Mouse (Mus musculus) layer of hippocampus, adult 6 months (tissue): ENCODE data around the gene 4930404N11Rik. TPM values are rescaled to one million over a fixed set of nuclear protein-coding genes. Genes with fewer than 3 reads are reported as not detected.

Experiments used
- long read RNA-seq, 2 experiments: library from polyadenylated mRNA; unstranded; transcript quantifications; one replicate each; pipeline ENCODE4 v2.0.0; 2019 to 2020
- microRNA-seq: library from miRNA; unstranded; fragments of <30 nt; microRNA quantifications from one replicate; pipeline ENCODE4 v1.2.0, GENCODE M21; 2020
- polyA plus RNA-seq: library from polyadenylated mRNA; unstranded; fragments of <200 nt; fragmentation: Nextera tagmentation; gene quantifications from 2 replicates; pipeline ENCODE4 v1.2.3, GENCODE M21; 2021

The 4930404N11Rik gene
- not detected in 2 replicates for polyA plus RNA-seq
- long read RNA-seq, experiment 1, partial matches to known transcripts: 0 of 2 reads
- long read RNA-seq, experiment 1, other reads (novel, unspliced or antisense): 2 of 2 reads
- long read RNA-seq, experiment 2: 0 reads

DNA sequence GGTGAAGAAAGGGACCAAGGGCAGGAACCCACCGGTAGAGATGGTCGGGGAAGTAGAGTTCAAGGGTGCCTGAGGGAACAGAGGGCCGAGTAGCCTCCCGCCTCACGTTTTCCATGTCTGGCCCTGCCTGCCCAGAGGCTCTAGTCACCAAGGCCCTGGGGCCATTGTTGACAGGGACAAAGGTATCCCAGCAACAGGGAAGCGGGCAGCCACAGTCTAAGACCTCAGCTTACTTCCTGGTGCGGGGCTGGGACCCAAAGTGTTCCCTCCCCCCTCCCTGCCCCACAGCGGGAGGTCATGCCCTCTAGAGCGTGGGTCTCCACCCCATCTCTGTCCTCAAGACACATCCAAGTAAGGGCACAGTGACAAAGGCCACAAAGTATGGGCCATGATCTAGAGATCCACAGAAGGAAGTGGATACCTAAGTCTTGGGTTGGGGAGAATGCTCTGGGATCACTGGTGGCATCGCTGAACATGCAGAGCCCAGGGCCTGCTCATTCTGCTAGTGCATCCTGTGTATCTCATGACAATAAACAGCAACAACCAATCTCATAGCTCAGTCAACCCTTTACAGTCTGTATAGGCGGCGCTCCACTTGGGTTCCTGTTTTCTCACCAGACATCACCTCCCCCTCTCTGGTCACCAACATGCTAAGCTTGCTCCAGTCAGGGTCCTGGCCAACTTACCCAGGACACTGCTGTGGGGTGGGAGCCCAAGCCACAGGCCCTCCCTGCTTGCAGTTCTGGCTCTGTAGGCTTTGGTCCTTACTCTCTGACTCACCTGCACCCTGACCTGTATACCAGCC is at the start of gene 4930404N11Rik:
4930404N11Rik (minus strand) TSS at position 145 of the 805 bp plus-strand sequence.

DNA sequence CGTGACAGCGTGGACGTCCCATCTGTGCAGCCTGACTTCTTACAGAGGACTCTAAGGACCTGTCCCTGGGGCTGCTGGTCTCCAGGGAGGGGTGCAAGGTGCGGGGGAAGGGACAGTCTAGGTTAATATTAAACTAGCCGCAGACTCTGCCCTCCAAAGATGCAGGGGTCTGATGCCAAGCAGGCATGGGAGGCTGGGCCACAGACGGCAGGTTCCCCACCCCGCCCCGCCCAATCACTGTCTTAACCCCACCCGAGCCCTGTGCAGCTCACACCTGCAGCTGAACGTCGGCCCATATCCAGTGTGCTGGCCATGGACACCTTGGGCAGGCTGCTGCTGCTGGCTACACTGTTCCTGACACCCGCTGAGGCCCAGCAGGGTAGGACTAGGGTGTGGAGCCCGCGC is 27.2 kb upstream of the 4930404N11Rik start, which contains the start of gene Smim24:
Smim24 (plus strand) TSS at position 271 of the 405 bp plus-strand sequence.

DNA sequence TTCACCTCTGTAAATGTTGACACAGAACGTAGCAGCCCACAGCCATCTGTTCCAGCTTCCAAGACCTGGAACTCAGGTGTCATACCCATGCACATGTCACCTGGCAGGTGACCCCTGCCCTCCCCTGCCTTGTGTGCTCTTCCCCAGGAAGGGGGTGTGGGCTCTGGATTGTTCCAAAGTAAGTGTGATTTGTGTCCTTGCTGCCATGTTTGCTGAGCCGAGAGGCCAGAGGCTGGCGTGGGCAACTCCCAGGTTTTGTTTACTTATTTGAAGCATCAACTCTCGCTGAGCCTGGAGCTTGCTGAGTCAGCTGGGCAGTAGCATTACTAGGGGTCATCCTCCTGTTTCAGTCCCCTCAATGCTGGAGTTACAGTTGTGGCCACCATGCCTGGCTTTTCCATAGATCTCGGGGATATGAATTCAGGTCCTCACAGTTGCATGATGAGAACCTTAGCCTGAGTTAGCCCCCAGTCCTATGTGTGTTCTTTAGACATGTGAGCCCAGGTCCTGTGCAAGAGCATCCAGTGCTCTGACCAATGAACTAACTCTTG is 23.0 kb upstream of the 4930404N11Rik start, which contains the start of gene Gm48552:
Gm48552 (plus strand) TSS at position 501 of the 551 bp plus-strand sequence.

GRCm38 (mm10) chr10:81383802-81384604 is 18.4 kb upstream of the 4930404N11Rik start, which contains the start of the genes Dohh and Gm48551:
TSS of gene Dohh (plus strand) at chr10:81384428.
TSS of gene Gm48551 (plus strand) at chr10:81384466.

GRCm38 (mm10) chr10:81377793-81378552 is 12.4 kb upstream of the 4930404N11Rik start, which contains the start of gene Fzr1:
TSS of gene Fzr1 (minus strand) at chr10:81378516.

DNA sequence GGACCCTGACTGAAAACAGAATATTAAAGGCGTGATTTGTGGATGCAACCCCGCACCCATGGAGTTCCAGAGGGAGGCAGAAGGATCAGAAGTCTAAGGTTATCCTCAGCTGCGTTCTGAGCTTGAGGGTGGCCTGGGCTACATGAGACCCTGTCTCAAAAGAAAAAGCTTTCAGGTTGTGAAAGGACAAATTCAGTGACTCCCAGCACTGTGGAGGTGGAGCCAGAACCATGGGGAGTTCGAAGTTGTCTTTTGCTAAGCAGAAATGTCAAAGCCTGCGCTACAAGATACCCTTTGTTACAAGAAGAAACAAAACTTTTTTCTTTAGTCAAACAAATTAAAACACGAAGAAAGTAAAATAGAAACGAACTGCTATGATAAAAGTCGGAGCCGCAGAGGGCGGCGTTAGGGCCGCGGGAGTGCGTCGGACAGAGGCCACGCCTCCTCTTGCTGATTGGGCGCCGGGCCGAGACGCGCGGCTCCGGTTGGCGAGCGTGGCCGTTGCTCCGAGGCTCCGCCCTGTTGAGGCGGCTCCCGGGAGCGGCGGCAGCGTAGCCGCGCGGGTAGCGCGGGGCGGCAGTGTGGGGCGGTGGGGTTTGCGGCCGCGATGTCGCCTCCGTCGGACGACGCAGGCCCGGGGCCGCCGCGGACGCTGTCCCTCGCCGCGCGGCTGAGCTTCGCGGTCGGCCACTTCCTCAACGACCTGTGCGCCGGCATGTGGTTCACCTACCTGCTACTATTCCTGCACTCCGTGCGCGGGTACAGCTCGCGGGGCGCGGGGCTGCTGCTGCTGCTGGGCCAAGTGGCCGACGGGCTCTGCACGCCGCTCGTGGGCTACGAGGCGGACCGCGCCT is 8.4 kb downstream of the 4930404N11Rik start, which contains the start of gene Mfsd12:
Mfsd12 (plus strand) TSS at position 501 of the 854 bp plus-strand sequence.

GRCm38 (mm10) chr10:81350351-81351063 is 15.1 kb downstream of the 4930404N11Rik start, which contains the start of gene Hmg20b:
TSS of gene Hmg20b (minus strand) at chr10:81350480.

GRCm38 (mm10) chr10:81342686-81343505 is 22.7 kb downstream of the 4930404N11Rik start, which contains the start of gene Gipc3:
TSS of gene Gipc3 (minus strand) at chr10:81343266.

GRCm38 (mm10) chr10:81328386-81328785 is 37.2 kb downstream of the 4930404N11Rik start, which contains the start of gene Tbxa2r:
TSS of gene Tbxa2r (plus strand) at chr10:81328731.

GRCm38 (mm10) chr10:81320550-81321347 is 44.9 kb downstream of the 4930404N11Rik start, which contains the start of gene Cactin:
TSS of gene Cactin (plus strand) at chr10:81321103.

Small RNA genes lying within 50 kb of the gene (microRNA-seq; reads per million reads assigned to microRNA genes)
- gene Mir6913: 2.8 reads per million, percentile 7 among the genes with 10 or more reads in this experiment

Other genes starting within 250 kb of the 4930404N11Rik start
- 87.7 and 94.4 TPM in 2 replicates for gene Zbtb7a, start 230.6 kb downstream of the 4930404N11Rik start, polyA plus RNA-seq
- gene Pias4, start 197.9 kb downstream of the 4930404N11Rik start, polyA plus RNA-seq: 15.8 and 17.3 TPM in 2 replicates
- 609 and 694 TPM in 2 replicates for gene Eef2, start 189.2 kb downstream of the 4930404N11Rik start, polyA plus RNA-seq
- gene Dapk3, start 182.8 kb downstream of the 4930404N11Rik start, polyA plus RNA-seq: 3.5 and 5.3 TPM in 2 replicates
- gene 4930442H23Rik, start 182.0 kb downstream of the 4930404N11Rik start, polyA plus RNA-seq: not detected in 2 replicates
- gene Nmrk2, start 163.8 kb downstream of the 4930404N11Rik start, polyA plus RNA-seq: not detected in 2 replicates
- gene Atcay, start 135.0 kb downstream of the 4930404N11Rik start, polyA plus RNA-seq: 47.2 and 52.7 TPM in 2 replicates
- 33.7 and 36.7 TPM in 2 replicates for gene Zfr2, start 132.7 kb downstream of the 4930404N11Rik start, polyA plus RNA-seq
- gene Matk, start 112.9 kb downstream of the 4930404N11Rik start, polyA plus RNA-seq: 145 and 170 TPM in 2 replicates
- 119 and 122 TPM in 2 replicates for gene Mrpl54, start 98.9 kb downstream of the 4930404N11Rik start, polyA plus RNA-seq
- 20.9 and 24.9 TPM in 2 replicates for gene Apba3, start 98.9 kb downstream of the 4930404N11Rik start, polyA plus RNA-seq
- gene Tjp3, start 74.2 kb downstream of the 4930404N11Rik start, polyA plus RNA-seq: 1.1 and 4.3 TPM in 2 replicates
- 48.2 and 55.7 TPM in 2 replicates for gene Pip5k1c, start 72.9 kb downstream of the 4930404N11Rik start, polyA plus RNA-seq
- 13.5 and 13.9 TPM in 2 replicates for gene Cactin, start 44.7 kb downstream of the 4930404N11Rik start, polyA plus RNA-seq
- gene Tbxa2r, start 37.1 kb downstream of the 4930404N11Rik start, polyA plus RNA-seq: 1.4 and 1.7 TPM in 2 replicates
- gene Gipc3, start 22.6 kb downstream of the 4930404N11Rik start, polyA plus RNA-seq: 0.60 and 0.80 TPM in 2 replicates
- 28.5 TPM in 2 replicates for gene Hmg20b, start 15.3 kb downstream of the 4930404N11Rik start, polyA plus RNA-seq
- 9.2 and 10.7 TPM in 2 replicates for gene Mfsd12, start 8.3 kb downstream of the 4930404N11Rik start, polyA plus RNA-seq
- gene Fzr1, start 12.7 kb upstream of the 4930404N11Rik start, polyA plus RNA-seq: 62.7 and 65.6 TPM in 2 replicates
- 178 and 192 TPM in 2 replicates for gene Dohh, start 18.6 kb upstream of the 4930404N11Rik start, polyA plus RNA-seq
- gene Gm48551, start 18.6 kb upstream of the 4930404N11Rik start, polyA plus RNA-seq: 4.3 and 4.7 TPM in 2 replicates
- 1.3 TPM in 1 of 2 replicates, not detected in the other for gene Gm48552, start 23.2 kb upstream of the 4930404N11Rik start, polyA plus RNA-seq
- 2.8 and 3.4 TPM in 2 replicates for gene Smim24, start 27.2 kb upstream of the 4930404N11Rik start, polyA plus RNA-seq
- gene Nfic, start 89.8 kb upstream of the 4930404N11Rik start, polyA plus RNA-seq: 22.5 and 25.0 TPM in 2 replicates
- gene Celf5, start 116.9 kb upstream of the 4930404N11Rik start, polyA plus RNA-seq: 60.5 and 83.1 TPM in 2 replicates
- 45.3 and 46.2 TPM in 2 replicates for gene Ncln, start 130.6 kb upstream of the 4930404N11Rik start, polyA plus RNA-seq
- 0.43 and 0.55 TPM in 2 replicates for gene S1pr4, start 134.3 kb upstream of the 4930404N11Rik start, polyA plus RNA-seq
- gene Gna15, start 158.4 kb upstream of the 4930404N11Rik start, polyA plus RNA-seq: 2.6 and 3.5 TPM in 2 replicates
- gene Gna11, start 179.4 kb upstream of the 4930404N11Rik start, polyA plus RNA-seq: 42.2 and 61.8 TPM in 2 replicates
- 230 and 286 TPM in 2 replicates for gene Aes, start 193.7 kb upstream of the 4930404N11Rik start, polyA plus RNA-seq
- 3.0 and 3.9 TPM in 2 replicates for gene Tle2, start 208.7 kb upstream of the 4930404N11Rik start, polyA plus RNA-seq
- gene Tle6, start 235.3 kb upstream of the 4930404N11Rik start, polyA plus RNA-seq: 2.5 and 3.7 TPM in 2 replicates
- 0.24 and 0.54 TPM in 2 replicates for gene BC025920, start 240.5 kb upstream of the 4930404N11Rik start, polyA plus RNA-seq